Mouse (Mus musculus): ENCODE results near the gene Zfp182. TPM values are rescaled to one million over a fixed set of nuclear protein-coding genes. Genes with fewer than 3 reads are reported as not detected.

The Zfp182 gene
- polyA plus RNA-seq (2014; fragmentation: Nextera tagmentation; extraction: Ambion mirVana), result 5.2 TPM in 2 replicates

GRCm38 (mm10) chrX:21061866-21062543, at the start of gene Zfp182:
TSS of gene Zfp182 (minus strand) at chrX:21062316.
- Histone ChIP-seq H3K27ac (ENCODE audit: low read depth, low read length) (no peak within 1 kb of the TSS), H3K36me3 (ENCODE audit: control insufficient read depth, insufficient read depth, low read length) (no peaks in the 10 kb centered on the region), H3K4me3 (ENCODE audit: low read length) (peak within 1 kb of the TSS; percentile 50), H3K4me2 (replicated peaks; ENCODE audit: low read depth, low read length) (peak within 1 kb of the TSS; percentile 38), H3K27me3 (ENCODE audit: control insufficient read depth, insufficient read depth, low read length) (no peaks in the 10 kb centered on the region), H3K4me1 (ENCODE audit: control insufficient read depth, insufficient read depth, low read length) (no peaks in the 10 kb centered on the region), H3K9ac (ENCODE audit: low read depth, low read length) (peak within 1 kb of the TSS; percentile 51; the same call in 1 of the 2 replicates), H3K9me3 (ENCODE audit: control insufficient read depth, low read length) (no peaks in the 10 kb centered on the region)
- WGBS, result 26% methylated on average over 25 of the region's 25 CpGs
- peak; percentile 99 for ATAC-seq (ENCODE audit: low FRiP score, low TSS enrichment)

DNA sequence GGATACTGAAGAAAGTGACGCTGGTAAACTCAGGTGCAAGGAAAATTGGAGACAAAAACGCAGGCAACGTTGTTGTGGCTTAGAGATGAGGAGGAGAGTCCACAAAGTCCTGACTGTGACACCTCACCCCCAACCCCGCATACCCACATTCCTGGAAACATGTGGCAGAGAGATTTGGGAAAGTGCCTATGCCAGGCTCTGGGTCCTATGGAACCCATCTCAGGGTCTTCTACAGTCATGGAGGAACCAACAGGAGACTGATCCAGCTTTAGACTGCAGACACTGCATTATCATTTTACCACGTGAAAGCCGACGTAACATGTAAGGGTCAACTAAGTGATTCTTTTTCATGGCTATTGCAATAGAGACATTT, 27.7 kb upstream of the Zfp182 start:
- peak overlapping the region; percentile 46 for H3K4me2 ChIP-seq (replicated peaks; ENCODE audit: low read depth, low read length)
- WGBS, result 52% methylated on average over 7 of the region's 7 CpGs
- H3K9ac ChIP-seq (ENCODE audit: low read depth, low read length), result no peak overlapping the region
- H3K4me1 ChIP-seq (ENCODE audit: control insufficient read depth, insufficient read depth, low read length), result no peaks in the 10 kb centered on the region
- H3K27ac ChIP-seq (ENCODE audit: low read depth, low read length), result no peak overlapping the region
- H3K9me3 ChIP-seq (ENCODE audit: control insufficient read depth, low read length), result no peaks in the 10 kb centered on the region
- H3K36me3 ChIP-seq (ENCODE audit: control insufficient read depth, insufficient read depth, low read length), result no peaks in the 10 kb centered on the region
- no peaks in the 10 kb centered on the region for H3K27me3 ChIP-seq (ENCODE audit: control insufficient read depth, insufficient read depth, low read length)
- 0 out of 2 replicates have a peak, but pooled peaks have one; percentile 9 for ATAC-seq (ENCODE audit: low FRiP score, low TSS enrichment)
- peak overlapping the region; percentile 44; the same call in 1 of the 2 replicates for H3K4me3 ChIP-seq (ENCODE audit: low read length)

GRCm38 (mm10) chrX:21088983-21089866, 27.1 kb upstream of the Zfp182 start, which contains the start of gene Zfp300:
TSS of gene Zfp300 (minus strand) at chrX:21089527.
- WGBS, result 25% methylated on average over 27 of the region's 27 CpGs
- peak; percentile 89 for ATAC-seq (ENCODE audit: low FRiP score, low TSS enrichment)

DNA sequence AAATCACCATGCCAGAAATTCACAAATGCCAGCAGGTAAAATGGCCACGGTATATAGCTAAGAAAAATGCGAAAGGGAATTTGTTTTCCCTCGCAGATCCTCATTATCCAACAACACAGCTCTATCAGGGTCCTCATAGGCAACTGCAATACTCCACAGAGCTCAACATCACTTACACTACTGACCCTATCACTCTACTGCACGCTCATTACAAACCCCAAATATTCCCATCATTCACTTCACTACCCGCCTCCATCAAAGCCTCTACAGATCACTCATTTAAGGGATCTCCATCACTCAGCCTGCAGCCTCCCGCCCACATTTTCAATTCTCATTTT, 26.5 kb upstream of the Zfp182 start:
- peak; percentile 32; the same call in 1 of the 2 replicates for ATAC-seq (ENCODE audit: low FRiP score, low TSS enrichment)
- peak overlapping the region; percentile 44 for H3K4me3 ChIP-seq (ENCODE audit: low read length)

More at GRCm38 (mm10) chrX:21088983-21089866, 27.1 kb upstream of the Zfp182 start, which contains the start of gene Zfp300:
- H3K4me2 ChIP-seq (replicated peaks; ENCODE audit: low read depth, low read length), result peak within 1 kb of the TSS; percentile 46
- peak within 1 kb of the TSS; percentile 42 for H3K9ac ChIP-seq (ENCODE audit: low read depth, low read length)
- H3K27ac ChIP-seq (ENCODE audit: low read depth, low read length), result peak within 1 kb of the TSS; percentile 47; the same call in 1 of the 2 replicates
- peak within 1 kb of the TSS; percentile 44 for H3K4me3 ChIP-seq (ENCODE audit: low read length)
- no peaks in the 10 kb centered on the region for H3K9me3 ChIP-seq (ENCODE audit: control insufficient read depth, low read length)
- H3K27me3 ChIP-seq (ENCODE audit: control insufficient read depth, insufficient read depth, low read length), result no peaks in the 10 kb centered on the region
- no peaks in the 10 kb centered on the region for H3K36me3 ChIP-seq (ENCODE audit: control insufficient read depth, insufficient read depth, low read length)
- H3K4me1 ChIP-seq (ENCODE audit: control insufficient read depth, insufficient read depth, low read length), result no peaks in the 10 kb centered on the region

GRCm38 (mm10) chrX:21068106-21068505, 6.0 kb upstream of the Zfp182 start, which contains the start of gene Spaca5:
TSS of gene Spaca5 (plus strand) at chrX:21068406.
- H3K36me3 ChIP-seq (ENCODE audit: control insufficient read depth, insufficient read depth, low read length), result no peaks in the 10 kb centered on the region
- H3K9ac ChIP-seq (ENCODE audit: low read depth, low read length), result no peak within 1 kb of the TSS
- no peak within 1 kb of the TSS for H3K4me2 ChIP-seq (replicated peaks; ENCODE audit: low read depth, low read length)
- no peaks in the 10 kb centered on the region for H3K27me3 ChIP-seq (ENCODE audit: control insufficient read depth, insufficient read depth, low read length)
- no peak for ATAC-seq (ENCODE audit: low FRiP score, low TSS enrichment)
- H3K4me3 ChIP-seq (ENCODE audit: low read length), result no peak within 1 kb of the TSS
- H3K27ac ChIP-seq (ENCODE audit: low read depth, low read length), result no peak within 1 kb of the TSS
- no peaks in the 10 kb centered on the region for H3K4me1 ChIP-seq (ENCODE audit: control insufficient read depth, insufficient read depth, low read length)
- no peaks in the 10 kb centered on the region for H3K9me3 ChIP-seq (ENCODE audit: control insufficient read depth, low read length)

More for the DNA sequence above, 26.5 kb upstream of the Zfp182 start:
- peak overlapping the region; percentile 42; the same call in 1 of the 2 replicates for H3K9ac ChIP-seq (ENCODE audit: low read depth, low read length)
- 41% methylated on average over 6 of the region's 6 CpGs for WGBS
- H3K27ac ChIP-seq (ENCODE audit: low read depth, low read length), result no peak overlapping the region
- no peaks in the 10 kb centered on the region for H3K4me1 ChIP-seq (ENCODE audit: control insufficient read depth, insufficient read depth, low read length)
- H3K4me2 ChIP-seq (replicated peaks; ENCODE audit: low read depth, low read length), result peak overlapping the region; percentile 46
- H3K36me3 ChIP-seq (ENCODE audit: control insufficient read depth, insufficient read depth, low read length), result no peaks in the 10 kb centered on the region
- no peaks in the 10 kb centered on the region for H3K27me3 ChIP-seq (ENCODE audit: control insufficient read depth, insufficient read depth, low read length)
- no peaks in the 10 kb centered on the region for H3K9me3 ChIP-seq (ENCODE audit: control insufficient read depth, low read length)

DNA sequence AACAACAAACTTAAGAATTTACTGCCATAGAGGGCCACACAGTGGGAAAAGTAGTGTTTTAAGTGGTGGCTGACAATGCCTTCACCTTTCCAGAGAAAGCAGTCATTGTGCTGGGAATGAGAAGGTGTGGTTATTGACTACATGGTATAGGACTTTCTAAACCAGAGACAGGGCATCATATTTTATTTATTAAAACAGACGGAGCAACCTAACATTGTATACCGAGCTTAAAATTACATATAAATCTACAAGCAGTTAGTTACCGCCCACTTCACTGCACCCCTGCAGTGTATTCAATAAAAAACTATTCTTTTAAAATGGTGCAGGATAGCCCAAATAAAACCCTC, 401 bp upstream of the Zfp182 start:
- no peak overlapping the region for H3K27ac ChIP-seq (ENCODE audit: low read depth, low read length)
- H3K27me3 ChIP-seq (ENCODE audit: control insufficient read depth, insufficient read depth, low read length), result no peaks in the 10 kb centered on the region
- H3K4me1 ChIP-seq (ENCODE audit: control insufficient read depth, insufficient read depth, low read length), result no peaks in the 10 kb centered on the region
- no peak; the same call in 1 of the 2 replicates for ATAC-seq (ENCODE audit: low FRiP score, low TSS enrichment)
- H3K4me2 ChIP-seq (replicated peaks; ENCODE audit: low read depth, low read length), result peak overlapping the region; percentile 31; the same call in 1 of the 2 replicates
- H3K9me3 ChIP-seq (ENCODE audit: control insufficient read depth, low read length), result no peaks in the 10 kb centered on the region
- 73% methylated on average over 3 of the region's 3 CpGs for WGBS
- H3K4me3 ChIP-seq (ENCODE audit: low read length), result peak overlapping the region; percentile 50; the same call in 1 of the 2 replicates
- no peak overlapping the region for H3K9ac ChIP-seq (ENCODE audit: low read depth, low read length)
- H3K36me3 ChIP-seq (ENCODE audit: control insufficient read depth, insufficient read depth, low read length), result no peaks in the 10 kb centered on the region

- H3K27me3 ChIP-seq (ENCODE audit: control insufficient read depth, insufficient read depth, low read length), result no peaks in the 10 kb centered on the region
- peak overlapping the region; percentile 51; the same call in 1 of the 2 replicates for H3K9ac ChIP-seq (ENCODE audit: low read depth, low read length)
- no peaks in the 10 kb centered on the region for H3K9me3 ChIP-seq (ENCODE audit: control insufficient read depth, low read length)
- H3K4me3 ChIP-seq (ENCODE audit: low read length), result peak overlapping the region; percentile 50
- ATAC-seq (ENCODE audit: low FRiP score, low TSS enrichment), result peak; percentile 57; the same call in 1 of the 2 replicates
- peak overlapping the region; percentile 38 for H3K4me2 ChIP-seq (replicated peaks; ENCODE audit: low read depth, low read length)
- H3K27ac ChIP-seq (ENCODE audit: low read depth, low read length), result no peak overlapping the region
- H3K4me1 ChIP-seq (ENCODE audit: control insufficient read depth, insufficient read depth, low read length), result no peaks in the 10 kb centered on the region
- H3K36me3 ChIP-seq (ENCODE audit: control insufficient read depth, insufficient read depth, low read length), result no peaks in the 10 kb centered on the region
- WGBS, result 30% methylated on average over 9 of the region's 9 CpGs
Observed at GRCm38 (mm10) chrX:21061460-21061859, 656 bp downstream of the Zfp182 start.

GRCm38 (mm10) chrX:20980901-20981300, 81.2 kb downstream of the Zfp182 start:
- no peaks in the 10 kb centered on the region for H3K4me1 ChIP-seq (ENCODE audit: control insufficient read depth, insufficient read depth, low read length)
- no peak overlapping the region for H3K4me2 ChIP-seq (replicated peaks; ENCODE audit: low read depth, low read length)
- H3K9ac ChIP-seq (ENCODE audit: low read depth, low read length), result no peak overlapping the region
- H3K36me3 ChIP-seq (ENCODE audit: control insufficient read depth, insufficient read depth, low read length), result no peaks in the 10 kb centered on the region
- no peak overlapping the region for H3K4me3 ChIP-seq (ENCODE audit: low read length)
- H3K9me3 ChIP-seq (ENCODE audit: control insufficient read depth, low read length), result no peaks in the 10 kb centered on the region
- ATAC-seq (ENCODE audit: low FRiP score, low TSS enrichment), result no peak
- WGBS, result 68% methylated on average over 1 of the region's 1 CpGs
- no peaks in the 10 kb centered on the region for H3K27me3 ChIP-seq (ENCODE audit: control insufficient read depth, insufficient read depth, low read length)
- H3K27ac ChIP-seq (ENCODE audit: low read depth, low read length), result no peak overlapping the region

Measured in kidney, embryonic 14.5 days (tissue).